Mouse (Mus musculus) intestine, postnatal 0 days (tissue): ENCODE measurements around the gene Rtn4rl1. TPM values are rescaled to one million over a fixed set of nuclear protein-coding genes. Genes with fewer than 3 reads are reported as not detected.

ENCODE experiments used
- ATAC-seq: fragments of 200-750 bp; cut with Nextera tagmentation; 2 replicates; pipeline ENCODE4 v1.8.0; 2017; ENCODE audit warnings: mild to moderate bottlenecking, moderate TSS enrichment, moderate library complexity
- H3K27ac ChIP-seq: fragments of 300-500 bp; sonication (generic); 2 replicates; pipeline ENCODE4 v1.5.1; 2014; ENCODE audit warnings: mild to moderate bottlenecking, low read depth, low read length, moderate library complexity
- H3K27me3 ChIP-seq: fragments of 300-500 bp; sonication (generic); replicated peaks from 2 replicates; pipeline ENCODE4 v1.6.1; 2014; ENCODE audit warnings: low read length, mixed read lengths; ENCODE audit not compliant: control insufficient read depth, insufficient read depth
- H3K36me3 ChIP-seq: fragments of 300-500 bp; sonication (generic); 2 replicates; pipeline ENCODE4 v1.6.1; 2014; ENCODE audit warnings: mild to moderate bottlenecking, moderate library complexity; ENCODE audit not compliant: control insufficient read depth, insufficient read depth
- H3K4me1 ChIP-seq: fragments of 300-500 bp; sonication (generic); replicated peaks from 2 replicates; pipeline ENCODE4 v1.6.1; 2014; ENCODE audit warnings: antibody characterized with exemption, low read length, mixed read lengths; ENCODE audit not compliant: control insufficient read depth, insufficient read depth
- H3K4me2 ChIP-seq: fragments of 300-500 bp; sonication (generic); replicated peaks from 2 replicates; pipeline ENCODE4 v1.6.1; 2014; ENCODE audit warnings: low read depth, mild to moderate bottlenecking, moderate library complexity
- H3K4me3 ChIP-seq: fragments of 300-500 bp; sonication (generic); 2 replicates; pipeline ENCODE4 v1.5.1; 2014; ENCODE audit warnings: low read depth, low read length
- H3K9ac ChIP-seq: fragments of 300-500 bp; sonication (generic); 2 replicates; pipeline ENCODE4 v1.6.1; 2014; ENCODE audit warnings: mild to moderate bottlenecking, low read depth, low read length
- H3K9me3 ChIP-seq: fragments of 300-500 bp; sonication (generic); 2 replicates; pipeline ENCODE4 v1.6.1; 2016; ENCODE audit warnings: mixed run types; ENCODE audit not compliant: control insufficient read depth
- CTCF ChIP-seq: sonication (generic); IDR thresholded peaks from 2 replicates; pipeline ENCODE4 v1.5.1; 2016; ENCODE audit warnings: low read depth, mild to moderate bottlenecking, control low read depth, antibody characterized with exemption, moderate library complexity
- WGBS: fragments of 180-500 bp; shearing (Covaris S2); extraction: QIAGEN DNeasy Blood & Tissue Kit; methylation state at CpG from one replicate; pipeline ENCODE4 v1.1.7; 2014; 5-methylcytosine and 5-hydroxymethylcytosine counted together
- polyA plus RNA-seq: library from polyadenylated mRNA; unstranded; fragments of >200 nt; fragmentation: Nextera tagmentation; extraction: Ambion mirVana; gene quantifications from 2 replicates; pipeline ENCODE4 v1.2.1, GENCODE M21; 2015

Gene Rtn4rl1
- polyA plus RNA-seq, 1 experiment from 2014 or later, result 1.5 TPM

DNA sequence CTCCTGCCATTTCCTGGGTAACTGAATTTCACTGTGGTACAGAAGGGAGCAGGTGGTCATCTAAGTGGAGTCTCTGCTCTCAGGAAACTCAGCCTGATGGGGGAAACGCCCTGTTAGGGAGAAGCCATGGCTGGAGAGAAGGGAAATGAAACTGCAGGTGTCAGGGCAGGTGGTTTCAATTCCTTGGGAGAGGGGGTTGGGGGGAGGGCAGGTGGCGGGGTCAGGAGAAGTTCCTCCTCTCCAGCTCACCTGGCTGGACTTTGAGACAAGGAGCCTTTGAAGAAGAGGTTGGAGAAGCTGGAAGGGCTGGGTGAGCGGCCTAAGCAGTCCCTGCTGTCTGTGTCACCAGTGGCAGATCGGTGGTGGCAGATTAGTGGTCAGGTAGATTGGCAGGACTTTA is 12.8 kb downstream of the Rtn4rl1 start:
- no peak for TF ChIP-seq CTCF
- ATAC-seq, result peak; percentile 79
- H3K9me3 ChIP-seq, result no peaks in the 10 kb centered on the region
- no peaks in the 10 kb centered on the region for H3K27me3 ChIP-seq
- no peak overlapping the region for H3K4me3 ChIP-seq
- no peaks in the 10 kb centered on the region for H3K36me3 ChIP-seq
- WGBS, result 42% methylated on average over 4 of the region's 4 CpGs
- no peak overlapping the region for H3K27ac ChIP-seq
- no peak overlapping the region for H3K9ac ChIP-seq
- peak overlapping the region; percentile 17; the same call in 1 of the 2 replicates for H3K4me2 ChIP-seq
- H3K4me1 ChIP-seq, result no peaks in the 10 kb centered on the region; the same call in 1 of the 2 replicates

DNA sequence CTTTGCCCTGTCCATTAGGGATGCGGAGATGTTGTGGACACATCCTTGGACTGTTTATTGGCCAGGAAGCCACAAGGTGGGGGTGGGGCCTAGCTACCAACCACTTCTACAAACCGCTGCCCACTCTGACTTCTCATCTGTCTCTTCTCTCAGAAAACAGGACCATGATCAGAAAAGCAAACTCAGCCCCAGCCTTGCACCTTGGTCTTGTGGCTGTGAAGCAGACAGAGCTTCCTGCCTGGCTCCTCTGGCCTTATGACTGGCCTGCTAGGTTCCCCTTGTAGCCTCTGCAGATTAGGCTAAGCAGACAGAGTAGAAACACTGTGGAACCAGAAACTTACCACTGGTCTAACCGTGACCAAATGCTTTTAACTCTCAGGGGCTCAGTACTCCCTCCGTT is 15.8 kb downstream of the Rtn4rl1 start:
- TF ChIP-seq CTCF, result no peak
- Histone ChIP-seq H3K27ac (no peak overlapping the region), H3K9ac (no peak overlapping the region), H3K4me2 (no peak overlapping the region), H3K9me3 (no peaks in the 10 kb centered on the region), H3K4me1 (peaks cover 2% of the 10 kb centered on the region; the same call in 1 of the 2 replicates), H3K4me3 (no peak overlapping the region), H3K27me3 (no peaks in the 10 kb centered on the region), H3K36me3 (no peaks in the 10 kb centered on the region; the same call in 1 of the 2 replicates)
- ATAC-seq, result no peak
- WGBS, result 80% methylated on average over 4 of the region's 4 CpGs

DNA sequence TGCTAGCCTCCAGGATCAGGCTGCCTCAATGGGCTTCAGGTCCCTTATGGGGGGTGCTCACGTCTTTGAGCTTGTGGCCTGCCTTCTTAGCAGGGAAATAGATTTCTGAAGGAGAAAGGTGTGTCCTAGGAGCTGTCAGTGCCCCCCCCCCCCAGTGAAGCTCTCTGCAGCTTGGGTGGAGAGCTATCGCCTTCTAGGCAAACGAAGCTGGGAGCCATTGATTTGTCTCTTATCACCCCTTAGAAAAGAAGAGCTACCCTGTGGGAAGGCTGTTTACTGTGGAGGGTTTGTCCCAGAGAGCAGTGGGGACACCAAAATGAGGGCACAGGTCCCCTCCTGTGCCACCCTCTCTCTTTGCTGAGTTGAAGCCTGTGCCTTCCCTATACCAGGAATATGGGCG is 16.5 kb downstream of the Rtn4rl1 start:
- Histone ChIP-seq H3K36me3 (no peaks in the 10 kb centered on the region; the same call in 1 of the 2 replicates), H3K4me2 (no peak overlapping the region), H3K27ac (no peak overlapping the region), H3K4me1 (peaks cover 2% of the 10 kb centered on the region; the same call in 1 of the 2 replicates), H3K27me3 (no peaks in the 10 kb centered on the region), H3K9me3 (no peaks in the 10 kb centered on the region), H3K9ac (no peak overlapping the region), H3K4me3 (no peak overlapping the region)
- no peak for TF ChIP-seq CTCF
- no peak for ATAC-seq
- 73% methylated on average over 4 of the region's 4 CpGs for WGBS

DNA sequence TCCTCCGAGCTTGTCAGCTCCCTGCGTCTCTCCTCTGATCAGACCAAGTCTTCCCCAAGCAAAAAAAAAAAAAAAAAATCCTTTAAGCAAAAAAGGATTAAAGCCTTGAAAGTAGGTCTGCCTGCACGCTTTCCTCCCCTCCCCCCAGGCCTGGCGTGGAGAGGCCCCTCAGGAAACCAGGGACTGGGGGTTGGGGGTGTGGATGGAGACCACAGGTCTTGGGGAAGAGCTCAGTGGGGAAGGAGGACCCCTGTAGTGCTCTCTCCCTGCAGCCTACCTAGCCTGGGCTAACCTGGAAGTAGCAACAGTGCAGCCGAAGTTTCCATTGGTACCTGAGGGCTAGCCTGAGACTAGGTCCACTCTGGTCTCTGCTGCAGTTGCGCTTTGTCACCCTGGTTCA is 17.2 kb downstream of the Rtn4rl1 start:
- Histone ChIP-seq H3K9ac (no peak overlapping the region), H3K27me3 (no peaks in the 10 kb centered on the region), H3K27ac (no peak overlapping the region), H3K4me1 (peaks cover 5% of the 10 kb centered on the region; the same call in 1 of the 2 replicates), H3K9me3 (no peaks in the 10 kb centered on the region), H3K36me3 (no peaks in the 10 kb centered on the region; the same call in 1 of the 2 replicates), H3K4me2 (no peak overlapping the region), H3K4me3 (no peak overlapping the region)
- ATAC-seq, result no peak
- no peak for TF ChIP-seq CTCF
- 77% methylated on average over 6 of the region's 6 CpGs for WGBS

DNA sequence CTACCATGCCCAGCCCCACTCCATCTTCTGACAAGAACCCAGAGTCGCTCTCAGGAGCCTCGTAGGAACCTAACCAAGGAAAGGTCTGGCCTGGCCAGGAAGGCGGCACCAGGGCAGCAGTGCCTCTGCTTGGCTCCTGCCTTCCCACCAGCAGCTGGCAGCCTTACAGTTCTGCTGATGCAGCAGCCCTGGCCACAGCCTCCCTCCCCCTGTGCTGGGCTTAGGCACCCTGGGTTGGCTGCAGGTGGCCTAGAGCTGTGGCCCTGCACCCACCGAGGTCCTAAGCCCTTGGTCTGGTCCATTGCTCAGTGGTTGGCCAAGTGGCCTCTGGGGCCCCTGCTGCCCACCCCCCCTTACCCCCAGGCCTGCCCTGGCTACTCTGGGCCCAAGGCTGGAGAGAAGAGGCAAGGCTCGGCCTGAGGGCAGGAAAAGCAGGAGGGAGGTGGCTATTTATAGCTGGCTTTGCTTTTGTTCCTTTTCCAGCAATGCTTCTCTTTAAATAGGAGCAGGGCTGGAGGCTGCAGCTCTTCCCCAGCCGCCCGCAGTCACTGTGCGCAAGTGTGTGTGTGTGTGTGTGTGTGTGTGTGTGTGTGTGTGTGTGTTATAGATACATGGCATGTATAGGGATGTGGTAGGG is 18.6 kb downstream of the Rtn4rl1 start:
- ATAC-seq, result no peak
- WGBS, result 62% methylated on average over 8 of the region's 8 CpGs
- TF ChIP-seq CTCF, result no peak
- H3K36me3 ChIP-seq, result no peaks in the 10 kb centered on the region; the same call in 1 of the 2 replicates
- no peak overlapping the region for H3K4me2 ChIP-seq
- no peaks in the 10 kb centered on the region for H3K27me3 ChIP-seq
- no peak overlapping the region for H3K27ac ChIP-seq
- H3K4me1 ChIP-seq, result 0 out of 2 replicates have a peak, but pooled peaks cover 5% of the 10 kb centered on the region
- no peaks in the 10 kb centered on the region for H3K9me3 ChIP-seq
- no peak overlapping the region for H3K9ac ChIP-seq
- no peak overlapping the region for H3K4me3 ChIP-seq

DNA sequence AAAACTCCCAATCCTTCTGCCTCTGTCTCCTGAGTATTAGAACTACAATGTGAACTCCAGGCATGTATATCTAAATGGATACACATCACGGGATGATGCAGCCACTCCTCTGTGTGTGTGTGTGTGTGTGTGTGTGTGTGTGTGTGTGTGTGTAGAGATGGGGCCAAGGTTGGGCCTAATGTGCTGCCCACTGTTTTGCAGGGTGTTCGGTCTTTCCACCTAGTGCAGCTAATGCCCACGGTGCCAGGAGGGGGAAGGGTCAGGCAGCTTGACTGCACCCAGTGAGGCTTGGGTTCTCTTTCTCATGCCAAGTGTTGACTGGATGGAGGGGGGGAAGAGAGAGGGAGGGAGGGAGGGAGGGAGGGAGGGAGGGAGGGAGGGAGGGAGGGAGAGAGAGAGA is 19.3 kb downstream of the Rtn4rl1 start:
- 39% methylated on average over 3 of the region's 3 CpGs for WGBS
- peak; percentile 26; the same call in 1 of the 2 replicates for ATAC-seq
- H3K4me3 ChIP-seq, result no peak overlapping the region
- no peaks in the 10 kb centered on the region for H3K27me3 ChIP-seq
- TF ChIP-seq CTCF, result no peak
- H3K9ac ChIP-seq, result no peak overlapping the region
- H3K9me3 ChIP-seq, result no peaks in the 10 kb centered on the region
- 0 out of 2 replicates have a peak, but pooled peaks cover 5% of the 10 kb centered on the region for H3K4me1 ChIP-seq
- no peak overlapping the region for H3K27ac ChIP-seq
- no peak overlapping the region for H3K4me2 ChIP-seq
- H3K36me3 ChIP-seq, result no peaks in the 10 kb centered on the region; the same call in 1 of the 2 replicates
